Mouse (Mus musculus) stomach, embryonic 14.5 days (tissue): ENCODE data around the gene Prkag2. TPM values are rescaled to one million over a fixed set of nuclear protein-coding genes. Genes with fewer than 3 reads are reported as not detected.
"Not testable (repeated sequence)": the region's sequence is repeated elsewhere in the genome, so short reads cannot be mapped to it uniquely, and the experiment has no call there.

ENCODE experiments used
- ATAC-seq: fragments of 200-750 bp; cut with Nextera tagmentation; 2 replicates; pipeline ENCODE4 v1.8.0; 2017; ENCODE audit warnings: low read depth, moderate TSS enrichment; ENCODE audit not compliant: insufficient number of reproducible peaks, insufficient read depth, low FRiP score
- H3K27ac ChIP-seq: fragments of 300-500 bp; sonication (generic); 2 replicates; pipeline ENCODE4 v1.5.1; 2014; ENCODE audit warnings: mild to moderate bottlenecking, low read length, moderate library complexity, mixed read lengths
- H3K27me3 ChIP-seq: fragments of 300-500 bp; sonication (generic); 2 replicates; pipeline ENCODE4 v1.6.1; 2014; ENCODE audit warnings: low read length, control low read depth, mixed read lengths; ENCODE audit not compliant: control insufficient read depth, insufficient read depth
- H3K36me3 ChIP-seq: fragments of 300-500 bp; sonication (generic); 2 replicates; pipeline ENCODE4 v1.6.1; 2014; ENCODE audit warnings: mild to moderate bottlenecking, control low read depth, low read length, moderate library complexity, mixed read lengths; ENCODE audit not compliant: control insufficient read depth, insufficient read depth
- H3K4me1 ChIP-seq: fragments of 300-500 bp; sonication (generic); 2 replicates; pipeline ENCODE4 v1.6.1; 2014; ENCODE audit warnings: low read length, control low read depth, mixed read lengths; ENCODE audit not compliant: control insufficient read depth, insufficient read depth
- H3K4me2 ChIP-seq: fragments of 300-500 bp; sonication (generic); replicated peaks from 2 replicates; pipeline ENCODE4 v1.6.1; 2014; ENCODE audit warnings: low read depth, low read length, control low read depth
- H3K4me3 ChIP-seq: fragments of 300-500 bp; sonication (generic); 2 replicates; pipeline ENCODE4 v1.5.1; 2014; ENCODE audit warnings: low read depth, low read length, control low read depth
- H3K9ac ChIP-seq: fragments of 300-500 bp; sonication (generic); replicated peaks from 2 replicates; pipeline ENCODE4 v1.6.1; 2014; ENCODE audit warnings: low read depth, mild to moderate bottlenecking, control low read depth, low read length, moderate library complexity, mixed read lengths
- H3K9me3 ChIP-seq: fragments of 300-500 bp; sonication (generic); 2 replicates; pipeline ENCODE4 v1.6.1; 2016; ENCODE audit warnings: low read depth, low read length, control low read depth; ENCODE audit not compliant: control insufficient read depth
- WGBS: fragments of 180-500 bp; shearing (Covaris S2); extraction: QIAGEN DNeasy Blood & Tissue Kit; methylation state at CpG from one replicate; pipeline ENCODE4 v1.1.7; 2014; 5-methylcytosine and 5-hydroxymethylcytosine counted together
- polyA plus RNA-seq: library from polyadenylated mRNA; unstranded; fragments of >200 nt; fragmentation: Nextera tagmentation; extraction: Ambion mirVana; gene quantifications from 2 replicates; pipeline ENCODE4 v1.2.1, GENCODE M21; 2014

Gene Prkag2
- polyA plus RNA-seq, 1 experiment from 2014 or later = 54.7 TPM

GRCm38 (mm10) chr5:25083816-25084215 is 16.6 kb downstream of the Prkag2 start:
- no peaks in the 10 kb centered on the region for H3K9me3 ChIP-seq
- H3K27me3 ChIP-seq = no peaks in the 10 kb centered on the region
- no peak overlapping the region for H3K9ac ChIP-seq
- H3K27ac ChIP-seq = no peak overlapping the region
- H3K36me3 ChIP-seq = no peaks in the 10 kb centered on the region
- no peak overlapping the region for H3K4me2 ChIP-seq
- H3K4me1 ChIP-seq = no peaks in the 10 kb centered on the region
- no peak for ATAC-seq
- 36% methylated on average over 7 of the region's 7 CpGs for WGBS
- no peak overlapping the region for H3K4me3 ChIP-seq

GRCm38 (mm10) chr5:25082542-25082941 is 17.9 kb downstream of the Prkag2 start:
- H3K9ac ChIP-seq = no peak overlapping the region
- no peaks in the 10 kb centered on the region for H3K27me3 ChIP-seq
- H3K4me1 ChIP-seq = no peaks in the 10 kb centered on the region
- no peak overlapping the region for H3K4me2 ChIP-seq
- no peaks in the 10 kb centered on the region for H3K36me3 ChIP-seq
- WGBS = 39% methylated on average over 2 of the region's 2 CpGs
- no peak overlapping the region for H3K4me3 ChIP-seq
- no peak overlapping the region for H3K27ac ChIP-seq
- H3K9me3 ChIP-seq = no peaks in the 10 kb centered on the region
- ATAC-seq = no peak

GRCm38 (mm10) chr5:25081545-25081944 is 18.9 kb downstream of the Prkag2 start:
- Histone ChIP-seq H3K4me3 (no peak overlapping the region), H3K4me1 (no peaks in the 10 kb centered on the region), H3K36me3 (no peaks in the 10 kb centered on the region), H3K9ac (no peak overlapping the region), H3K4me2 (no peak overlapping the region), H3K27ac (no peak overlapping the region), H3K9me3 (no peaks in the 10 kb centered on the region), H3K27me3 (no peaks in the 10 kb centered on the region)
- ATAC-seq = no peak
- 67% methylated on average over 16 of the region's 16 CpGs for WGBS

GRCm38 (mm10) chr5:25080994-25081393 is 19.4 kb downstream of the Prkag2 start:
- no peak overlapping the region for H3K4me2 ChIP-seq
- no peaks in the 10 kb centered on the region for H3K9me3 ChIP-seq
- H3K4me3 ChIP-seq = no peak overlapping the region
- H3K27ac ChIP-seq = no peak overlapping the region
- H3K9ac ChIP-seq = no peak overlapping the region
- 65% methylated on average over 3 of the region's 3 CpGs for WGBS
- no peaks in the 10 kb centered on the region for H3K36me3 ChIP-seq
- no peaks in the 10 kb centered on the region for H3K4me1 ChIP-seq
- H3K27me3 ChIP-seq = no peaks in the 10 kb centered on the region
- no peak for ATAC-seq

GRCm38 (mm10) chr5:25080438-25080945 is 19.9 kb downstream of the Prkag2 start:
- Histone ChIP-seq H3K27me3 (no peaks in the 10 kb centered on the region), H3K4me3 (no peak overlapping the region), H3K9ac (no peak overlapping the region), H3K4me1 (no peaks in the 10 kb centered on the region), H3K36me3 (no peaks in the 10 kb centered on the region), H3K4me2 (no peak overlapping the region), H3K27ac (no peak overlapping the region), H3K9me3 (no peaks in the 10 kb centered on the region)
- ATAC-seq = no peak
- 93% methylated on average over 9 of the region's 9 CpGs for WGBS

- no peak overlapping the region for H3K4me2 ChIP-seq
- H3K9me3 ChIP-seq = no peaks in the 10 kb centered on the region
- ATAC-seq = no peak
- no peaks in the 10 kb centered on the region for H3K4me1 ChIP-seq
- no peaks in the 10 kb centered on the region for H3K36me3 ChIP-seq
- no peak overlapping the region for H3K9ac ChIP-seq
- no peak overlapping the region for H3K4me3 ChIP-seq
- WGBS = 90% methylated on average over 9 of the region's 9 CpGs
- H3K27ac ChIP-seq = no peak overlapping the region
- H3K27me3 ChIP-seq = no peaks in the 10 kb centered on the region
Observed at GRCm38 (mm10) chr5:25079766-25080265, 20.6 kb downstream of the Prkag2 start.

GRCm38 (mm10) chr5:25077873-25078651 is 22.4 kb downstream of the Prkag2 start:
- Histone ChIP-seq H3K9ac (no peak overlapping the region), H3K9me3 (no peaks in the 10 kb centered on the region), H3K27me3 (no peaks in the 10 kb centered on the region), H3K27ac (no peak overlapping the region), H3K36me3 (no peaks in the 10 kb centered on the region), H3K4me3 (no peak overlapping the region), H3K4me2 (no peak overlapping the region), H3K4me1 (no peaks in the 10 kb centered on the region)
- WGBS = 65% methylated on average over 8 of the region's 8 CpGs
- no peak for ATAC-seq

GRCm38 (mm10) chr5:25077258-25077657 is 23.2 kb downstream of the Prkag2 start:
- H3K4me1 ChIP-seq, H3K4me2 ChIP-seq, H3K36me3 ChIP-seq, ATAC-seq, H3K27ac ChIP-seq, H3K9ac ChIP-seq, H3K4me3 ChIP-seq, H3K9me3 ChIP-seq, H3K27me3 ChIP-seq: not testable (repeated sequence)
- WGBS = 94% methylated on average over 13 of the region's 13 CpGs
